Mouse (Mus musculus) brain, embryonic 14.5 days (tissue): ENCODE measurements around the gene Cacna2d2. TPM values are rescaled to one million over a fixed set of nuclear protein-coding genes. Genes with fewer than 3 reads are reported as not detected.

Source experiments
- DNase-seq: peaks from one replicate; pipeline ENCODE4 v3.0.0-alpha.2; 2011; ENCODE audit warnings: low read depth
- CTCF ChIP-seq: fragments of 200-500 bp; IDR thresholded peaks from 2 replicates; pipeline ENCODE4 v1.5.1; 2012; ENCODE audit warnings: inconsistent platforms, mild to moderate bottlenecking, moderate library complexity, borderline replicate concordance; ENCODE audit not compliant: insufficient read depth, insufficient read length; ENCODE audit errors: extremely low read depth
- POLR2A ChIP-seq: fragments of 200-500 bp; IDR thresholded peaks from 2 replicates; pipeline ENCODE4 v1.6.1; 2012; ENCODE audit warnings: mild to moderate bottlenecking, inconsistent platforms, borderline replicate concordance; ENCODE audit not compliant: poor library complexity, insufficient read depth, insufficient read length, severe bottlenecking; ENCODE audit errors: extremely low read depth
- polyA plus RNA-seq: library from polyadenylated mRNA; depleted of rRNA; stranded (reverse); fragments of >200 nt; gene quantifications from 2 replicates; pipeline ENCODE4 v1.2.3, GENCODE M21; 2012

The Cacna2d2 gene
- polyA plus RNA-seq, 1 experiment, result 143 TPM

GRCm38 (mm10) chr9:107512326-107512725 lies 112.9 kb downstream of the Cacna2d2 start:
- no peak for TF ChIP-seq CTCF
- no peak for DNase-seq

DNA sequence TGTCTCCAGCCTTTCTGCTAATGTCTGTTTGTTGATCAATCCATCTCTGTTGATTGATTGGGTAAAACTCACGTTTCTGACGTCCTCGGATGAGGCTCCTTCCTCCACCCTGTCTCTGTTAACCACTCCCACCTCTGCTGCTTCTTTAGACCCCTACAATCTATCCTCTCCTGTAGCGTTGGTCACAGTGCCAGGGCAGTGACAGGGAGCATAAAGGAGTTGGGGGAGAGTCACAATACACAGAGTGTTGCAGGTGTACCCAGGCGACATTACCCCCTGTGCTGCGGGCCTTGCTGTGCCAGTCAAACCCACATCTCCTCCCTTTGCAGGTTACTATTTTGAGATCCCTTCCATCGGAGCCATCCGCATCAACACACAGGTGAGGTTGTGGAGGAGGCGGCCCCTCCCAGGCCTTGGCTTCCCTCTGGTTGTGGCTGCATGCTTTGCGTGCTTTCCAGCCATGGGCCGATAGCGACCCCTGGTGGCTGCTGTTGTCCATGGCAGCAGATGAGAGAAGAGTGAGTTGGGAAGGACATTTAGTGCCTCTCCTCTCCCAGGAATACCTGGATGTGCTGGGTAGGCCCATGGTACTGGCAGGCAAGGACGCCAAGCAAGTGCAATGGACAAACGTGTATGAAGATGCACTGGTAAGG lies 115.0 kb downstream of the Cacna2d2 start:
- TF ChIP-seq CTCF (peak; percentile 100), POLR2A (no peak)
- DNase-seq, result peak; percentile 89

DNA sequence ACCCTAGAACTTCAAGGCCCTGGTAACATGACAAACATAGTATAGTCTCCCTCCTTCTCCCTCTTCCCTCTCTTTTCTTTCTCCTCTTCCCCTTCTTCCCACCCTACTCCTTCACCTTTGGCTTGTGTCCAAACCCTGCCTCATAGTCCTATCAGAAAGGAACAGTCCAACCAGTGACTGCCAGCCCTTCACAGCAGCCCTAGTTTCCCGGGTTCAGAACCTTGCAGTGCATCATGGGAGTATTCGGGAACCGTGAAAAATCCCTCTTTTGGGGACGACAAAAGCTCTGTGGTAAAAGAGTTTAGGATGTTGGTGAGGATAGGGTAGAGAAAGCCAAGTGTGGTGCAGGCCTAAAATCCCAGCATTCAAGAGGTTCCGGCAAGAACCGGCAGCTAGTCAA lies 120.9 kb downstream of the Cacna2d2 start:
- no peak for TF ChIP-seq CTCF
- TF ChIP-seq POLR2A, result no peak
- DNase-seq, result peak; percentile 58

DNA sequence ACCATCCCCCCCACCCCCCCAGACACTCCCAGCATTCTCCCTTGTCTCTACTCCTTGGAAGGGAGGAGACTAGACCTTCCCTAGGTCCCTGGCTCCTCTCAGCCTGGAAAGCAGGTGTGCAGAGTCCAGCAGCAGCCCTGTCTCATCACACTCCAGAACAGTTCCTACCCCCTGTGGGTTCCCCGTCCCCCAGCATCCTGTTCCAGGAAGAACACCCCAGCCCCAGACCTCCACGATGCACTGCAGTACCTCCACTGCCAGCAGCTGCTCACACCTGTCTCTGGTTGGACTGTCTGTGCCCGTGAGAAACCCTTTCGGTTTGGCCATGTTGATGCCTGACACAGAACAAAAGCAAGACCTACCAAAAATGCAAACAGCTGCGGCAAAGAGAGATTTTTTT lies 121.8 kb downstream of the Cacna2d2 start:
- no peak for DNase-seq
- no peak for TF ChIP-seq POLR2A
- TF ChIP-seq CTCF, result no peak

DNA sequence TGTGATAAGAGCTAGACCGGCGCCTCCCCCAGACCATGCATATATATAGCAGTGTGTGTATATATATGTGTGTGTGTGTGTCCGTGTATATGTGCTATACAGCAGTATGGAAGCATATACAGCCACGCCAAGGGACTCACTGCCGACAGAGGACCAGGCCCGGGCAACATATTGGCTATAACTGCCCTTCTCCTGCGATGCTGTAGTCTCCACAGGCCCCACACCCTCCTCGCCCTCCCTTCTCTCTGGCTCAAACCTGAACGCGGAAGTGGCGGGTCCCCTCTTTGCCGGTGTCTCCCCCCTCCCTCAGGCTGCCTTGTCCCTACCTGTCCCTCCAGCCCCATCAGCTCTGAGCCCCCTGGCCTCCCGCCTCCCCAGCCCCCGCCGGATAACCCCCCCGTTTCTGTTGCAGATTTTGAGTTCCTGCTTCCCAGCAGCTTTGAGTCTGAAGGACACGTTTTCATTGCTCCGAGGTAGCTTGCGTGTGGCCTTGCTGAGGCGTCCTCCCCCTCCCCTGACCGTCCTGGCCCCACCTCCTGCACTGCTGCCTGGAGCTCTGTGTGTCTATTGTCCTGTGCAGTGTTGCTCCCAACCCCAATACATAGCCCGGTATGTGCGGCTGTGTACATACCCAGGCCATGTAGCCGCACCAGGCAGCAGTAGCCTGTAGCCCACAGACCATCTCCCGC lies 122.4 kb downstream of the Cacna2d2 start:
- TF ChIP-seq CTCF (no peak), POLR2A (no peak)
- peak; percentile 62 for DNase-seq

- TF ChIP-seq CTCF (no peak), POLR2A (no peak)
- DNase-seq, result no peak
These were observed 122.9 kb downstream of the Cacna2d2 start for GRCm38 (mm10) chr9:107522400-107522711.

DNA sequence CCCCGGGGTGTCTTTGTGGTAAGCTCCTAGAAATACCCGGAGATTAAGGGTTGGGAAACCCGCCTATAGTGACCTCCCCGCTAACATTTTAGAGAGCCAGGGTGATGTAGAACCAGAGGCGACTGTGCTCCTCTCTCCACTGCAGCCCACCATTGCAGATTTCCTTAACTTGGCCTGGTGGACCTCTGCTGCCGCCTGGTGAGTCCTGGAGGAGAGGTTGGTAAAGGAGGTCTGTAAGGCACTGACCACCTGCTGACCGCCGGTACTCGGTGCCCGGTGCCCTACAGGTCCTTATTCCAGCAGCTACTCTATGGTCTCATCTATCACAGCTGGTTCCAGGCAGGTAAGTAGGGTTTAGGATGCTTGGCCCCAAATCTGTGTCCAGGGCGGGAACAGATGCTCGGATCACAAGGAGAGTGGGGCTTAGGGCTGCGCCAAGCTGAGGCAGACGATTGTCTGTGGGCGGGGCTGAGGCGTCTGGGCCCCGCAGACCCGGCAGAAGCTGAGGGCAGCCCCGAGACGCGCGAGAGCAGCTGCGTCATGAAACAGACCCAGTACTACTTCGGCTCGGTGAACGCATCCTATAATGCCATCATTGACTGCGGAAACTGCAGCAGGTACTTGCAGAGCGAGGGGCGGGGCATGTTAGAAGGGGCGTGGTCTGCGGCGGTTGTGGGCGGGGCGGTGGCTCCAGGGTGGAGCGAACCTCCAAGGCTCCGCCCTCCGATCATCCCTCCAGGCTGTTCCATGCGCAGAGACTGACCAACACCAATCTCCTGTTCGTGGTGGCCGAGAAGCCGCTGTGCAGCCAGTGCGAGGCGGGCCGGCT lies 127.0 kb downstream of the Cacna2d2 start:
- no peak for TF ChIP-seq POLR2A
- peak; percentile 12; the same call in 1 of the 2 replicates for TF ChIP-seq CTCF
- DNase-seq, result peak; percentile 74

DNA sequence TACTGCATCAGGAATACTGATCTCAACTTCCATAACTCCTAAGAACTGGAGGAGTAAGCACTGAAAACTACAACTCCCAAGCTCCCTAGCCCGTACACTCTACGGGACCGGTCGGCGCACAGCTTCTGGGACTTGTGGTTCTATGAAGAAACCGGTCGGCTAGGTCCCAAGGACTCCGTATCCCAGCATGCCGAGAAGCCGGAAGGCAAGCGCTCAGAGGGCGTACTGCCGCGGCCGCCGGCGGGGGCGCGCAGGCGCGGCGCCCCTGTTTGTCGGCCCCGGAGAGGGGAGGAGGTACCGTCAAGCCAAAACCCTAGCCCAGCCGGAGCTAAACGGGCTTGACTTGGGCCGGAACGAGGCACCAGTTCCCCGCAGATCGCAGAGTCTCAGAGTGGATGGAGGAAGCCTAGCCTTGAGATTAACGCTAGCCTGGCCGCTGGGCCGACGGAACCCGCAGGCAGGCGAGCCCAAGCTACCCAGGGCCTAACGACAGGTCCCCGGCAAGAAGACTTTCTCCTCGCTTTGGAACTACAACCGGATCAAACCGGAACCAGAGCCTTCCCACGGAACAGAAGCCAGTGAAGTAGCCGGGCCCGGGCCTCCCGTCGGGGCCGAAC lies 134.5 kb downstream of the Cacna2d2 start, which contains the start of gene Tmem115:
TSS of gene Tmem115 (plus strand) at position 155 of the 617 bp plus-strand sequence.
- TF ChIP-seq POLR2A (peak; percentile 72), CTCF (peak; percentile 32; the same call in 1 of the 2 replicates)
- peak; percentile 99 for DNase-seq

GRCm38 (mm10) chr9:107534408-107535202 lies 135.2 kb downstream of the Cacna2d2 start:
- no peak for TF ChIP-seq CTCF
- DNase-seq, result no peak

DNA sequence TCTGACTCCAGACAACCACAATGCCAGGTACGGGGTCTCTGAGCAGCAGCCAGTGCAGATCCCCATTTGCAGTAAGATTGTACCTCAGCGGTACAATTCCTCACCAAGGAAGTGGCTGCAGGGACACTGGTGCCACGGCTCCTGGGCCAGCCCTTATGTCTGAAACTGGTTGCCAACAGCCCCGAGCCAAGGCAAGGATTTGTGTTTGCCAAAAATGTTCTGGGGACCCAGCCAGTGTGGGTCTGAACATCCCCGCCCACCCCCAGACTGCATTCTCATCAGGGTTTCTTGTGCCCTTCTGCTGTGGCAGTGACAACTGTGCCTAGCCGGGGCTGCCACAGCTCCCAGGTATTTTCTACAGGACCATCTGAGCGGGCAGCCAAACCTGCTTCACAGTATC lies 138.8 kb downstream of the Cacna2d2 start:
- DNase-seq, result no peak
- TF ChIP-seq POLR2A, result no peak
- TF ChIP-seq CTCF, result no peak
